Comparison of ENCODE assay signal across 8 mouse cellular contexts in the genomic region with DNA sequence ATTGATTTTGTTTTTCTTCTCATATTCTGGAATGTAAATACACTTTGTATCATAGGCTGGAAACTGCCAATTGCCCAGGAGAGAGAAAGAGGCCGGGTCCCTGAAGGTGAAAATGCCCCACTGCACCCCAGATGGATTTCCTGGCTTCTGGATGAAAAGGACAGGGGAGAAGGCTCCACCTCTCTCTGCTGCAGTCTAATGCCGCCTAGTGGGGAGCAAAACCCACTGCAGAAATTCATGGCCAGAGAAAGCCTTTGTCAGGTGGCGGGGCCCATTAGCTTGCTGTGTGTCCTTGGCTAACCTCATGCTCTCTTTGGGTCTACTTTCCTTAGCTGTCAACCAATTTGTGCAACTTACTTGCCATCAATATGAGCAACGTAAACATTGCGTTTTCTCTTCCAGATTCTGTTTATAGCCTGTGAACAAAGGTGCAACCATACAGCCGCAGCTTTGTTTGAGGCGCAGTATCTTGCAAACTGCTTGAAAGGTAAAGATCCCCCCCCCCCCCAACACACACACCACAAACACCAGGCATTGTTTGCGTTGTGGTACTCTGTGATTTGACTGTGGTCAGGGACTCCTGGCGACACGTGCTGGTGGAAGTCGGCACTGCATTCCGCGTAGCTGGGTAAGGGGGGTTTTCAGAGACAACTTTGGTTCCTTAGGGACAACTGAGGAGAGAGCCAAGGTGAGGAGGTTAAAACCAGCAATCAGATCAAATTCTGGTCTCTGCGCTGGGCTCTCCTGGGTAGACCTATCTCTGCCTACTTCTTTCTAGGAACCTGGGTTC. TPM values are rescaled to one million over a fixed set of nuclear protein-coding genes. Genes with fewer than 3 reads are reported as not detected.
A peak's percentile ranks its signal among the peaks of the same experiment; 100 is the strongest.
DNase-seq lines count a peak whose midpoint lies in the region; ATAC-seq and TF ChIP-seq lines count a peak whose summit lies in the region.

No protein-coding gene starts in this region.

- peak; percentile 89 for TF ChIP-seq CTCF in E14TG2a.4 (conservative IDR thresholded peaks at IDR 0.05; ENCODE audit: low read length)
- TF ChIP-seq CTCF in liver, postnatal 0 days (IDR thresholded peaks at IDR 0.05; ENCODE audit: low read depth), result peak; percentile 86

- no peaks in the 10 kb centered on the region for H3K27me3 ChIP-seq in kidney, embryonic 14.5 days (ENCODE audit: control insufficient read depth, insufficient read depth, low read length)
- peaks cover 12% of the 10 kb centered on the region; the same call in 1 of the 2 replicates for H3K27me3 ChIP-seq in E14TG2a.4 (ENCODE audit: insufficient read depth, low read length)
- H3K27me3 ChIP-seq in liver, postnatal 0 days (ENCODE audit: insufficient read depth, low read length), result no peaks in the 10 kb centered on the region
- H3K27me3 ChIP-seq in neural tube, embryonic 15.5 days (replicated peaks), result no peaks in the 10 kb centered on the region

- WGBS in kidney, embryonic 14.5 days, result 40% methylated on average over 14 of the region's 14 CpGs
- WGBS in liver, postnatal 0 days (ENCODE audit: insufficient replicate concordance), result 41% methylated on average over 14 of the region's 14 CpGs
- WGBS in neural tube, embryonic 15.5 days, result 39% methylated on average over 14 of the region's 14 CpGs

- H3K4me1 ChIP-seq in kidney, embryonic 14.5 days (ENCODE audit: control insufficient read depth, insufficient read depth, low read length), result 0 out of 2 replicates have a peak, but pooled peaks cover 3% of the 10 kb centered on the region
- H3K4me1 ChIP-seq in E14TG2a.4 (replicated peaks; ENCODE audit: low read depth, low read length), result peaks cover 41% of the 10 kb centered on the region
- peaks cover 21% of the 10 kb centered on the region for H3K4me1 ChIP-seq in liver, postnatal 0 days (ENCODE audit: insufficient read depth)
- H3K4me1 ChIP-seq in neural tube, embryonic 15.5 days, result peaks cover 9% of the 10 kb centered on the region; the same call in 1 of the 2 replicates

- no peak overlapping the region for H3K27ac ChIP-seq in kidney, embryonic 14.5 days (ENCODE audit: low read depth, low read length)
- no peak overlapping the region for H3K27ac ChIP-seq in liver, postnatal 0 days (ENCODE audit: low read depth)
- no peak overlapping the region for H3K27ac ChIP-seq in neural tube, embryonic 15.5 days (replicated peaks)

- no peak for ATAC-seq in kidney, embryonic 14.5 days (ENCODE audit: low FRiP score, low TSS enrichment)
- no peak for ATAC-seq in liver, postnatal 0 days
- no peak for ATAC-seq in neural tube, embryonic 15.5 days (ENCODE audit: low FRiP score)

- peak; percentile 58 for DNase-seq in kidney, adult 18-20 months
- DNase-seq in adipocyte (ENCODE audit: low spot score), result peak; percentile 51
- DNase-seq in liver, postnatal 0 days, result no peak
- no peak for DNase-seq in right cerebral cortex, adult 2 months (ENCODE audit: low spot score in 2 of 2)
- no peak for DNase-seq in right cerebral cortex, adult 18-20 months

- no peak overlapping the region for H3K4me2 ChIP-seq in kidney, embryonic 14.5 days (replicated peaks; ENCODE audit: low read depth, low read length)
- no peak overlapping the region for H3K4me2 ChIP-seq in liver, postnatal 0 days (ENCODE audit: low read depth, low read length)
- no peak overlapping the region for H3K4me2 ChIP-seq in neural tube, embryonic 15.5 days

- no peaks in the 10 kb centered on the region for H3K9me3 ChIP-seq in kidney, embryonic 14.5 days (ENCODE audit: control insufficient read depth, low read length)
- H3K9me3 ChIP-seq in E14TG2a.4 (ENCODE audit: low read length), result no peaks in the 10 kb centered on the region
- no peaks in the 10 kb centered on the region for H3K9me3 ChIP-seq in liver, postnatal 0 days (ENCODE audit: low read length)
- H3K9me3 ChIP-seq in neural tube, embryonic 15.5 days (replicated peaks), result no peaks in the 10 kb centered on the region

- TF ChIP-seq EP300 in liver, postnatal 0 days (IDR thresholded peaks at IDR 0.05; ENCODE audit: low read depth), result no peak

- H3K4me3 ChIP-seq in kidney, embryonic 14.5 days (ENCODE audit: low read length), result no peak overlapping the region
- no peak overlapping the region for H3K4me3 ChIP-seq in E14TG2a.4 (replicated peaks; ENCODE audit: low read length)
- H3K4me3 ChIP-seq in liver, postnatal 0 days (ENCODE audit: low read depth, low read length), result no peak overlapping the region
- H3K4me3 ChIP-seq in neural tube, embryonic 15.5 days (replicated peaks), result no peak overlapping the region

- no peak overlapping the region for H3K9ac ChIP-seq in kidney, embryonic 14.5 days (ENCODE audit: low read depth, low read length)
- no peak overlapping the region for H3K9ac ChIP-seq in liver, postnatal 0 days (replicated peaks)
- H3K9ac ChIP-seq in neural tube, embryonic 15.5 days (replicated peaks), result no peak overlapping the region

- H3K36me3 ChIP-seq in kidney, embryonic 14.5 days (ENCODE audit: control insufficient read depth, insufficient read depth, low read length), result no peaks in the 10 kb centered on the region
- no peaks in the 10 kb centered on the region for H3K36me3 ChIP-seq in E14TG2a.4 (ENCODE audit: insufficient read depth, low read length)
- no peaks in the 10 kb centered on the region for H3K36me3 ChIP-seq in liver, postnatal 0 days (replicated peaks; ENCODE audit: insufficient read depth, low read length)
- no peaks in the 10 kb centered on the region for H3K36me3 ChIP-seq in neural tube, embryonic 15.5 days

RNA-seq across cellular contexts. Expression of a gene that starts 13.4 kb away (rescaled TPM):
- polyA plus RNA-seq in kidney, embryonic 14.5 days (2014; fragmentation: Nextera tagmentation; extraction: Ambion mirVana), result 7.7 and 8.3 TPM in 2 replicates
- polyA plus RNA-seq in liver, postnatal 0 days (2015; fragmentation: Nextera tagmentation; extraction: Ambion mirVana), result 27.5 and 43.6 TPM in 2 replicates
- polyA plus RNA-seq in neural tube, embryonic 15.5 days (2015; fragmentation: Nextera tagmentation; extraction: Ambion mirVana), result 2.5 and 3.4 TPM in 2 replicates

RNA-seq across cellular contexts. Expression of a gene that starts 14.0 kb away (rescaled TPM):
- 5.6 and 6.1 TPM in 2 replicates for polyA plus RNA-seq in kidney, embryonic 14.5 days (2014; fragmentation: Nextera tagmentation; extraction: Ambion mirVana)
- 1.7 and 2.4 TPM in 2 replicates for polyA plus RNA-seq in liver, postnatal 0 days (2015; fragmentation: Nextera tagmentation; extraction: Ambion mirVana)
- 8.0 and 13.8 TPM in 2 replicates for polyA plus RNA-seq in neural tube, embryonic 15.5 days (2015; fragmentation: Nextera tagmentation; extraction: Ambion mirVana)

RNA-seq across cellular contexts. Expression of a gene that starts 14.3 kb away (rescaled TPM):
- polyA plus RNA-seq in kidney, embryonic 14.5 days (2014; fragmentation: Nextera tagmentation; extraction: Ambion mirVana), result 37.9 and 52.8 TPM in 2 replicates
- 9.8 and 10.1 TPM in 2 replicates for polyA plus RNA-seq in liver, postnatal 0 days (2015; fragmentation: Nextera tagmentation; extraction: Ambion mirVana)
- polyA plus RNA-seq in neural tube, embryonic 15.5 days (2015; fragmentation: Nextera tagmentation; extraction: Ambion mirVana), result 41.4 and 44.1 TPM in 2 replicates

RNA-seq across cellular contexts. Expression of a gene that starts 43.4 kb away (rescaled TPM):
- 212 and 283 TPM in 2 replicates for polyA plus RNA-seq in kidney, embryonic 14.5 days (2014; fragmentation: Nextera tagmentation; extraction: Ambion mirVana)
- polyA plus RNA-seq in liver, postnatal 0 days (2015; fragmentation: Nextera tagmentation; extraction: Ambion mirVana), result 122 TPM in 2 replicates
- 351 and 371 TPM in 2 replicates for polyA plus RNA-seq in neural tube, embryonic 15.5 days (2015; fragmentation: Nextera tagmentation; extraction: Ambion mirVana)

Comparison
In these comparisons a context has a peak if more than half of its experiments do, and no peak if none do; other contexts are left out.
1. DNase-seq: peak in kidney, adult 18-20 months (single experiment) and adipocyte (single experiment); none in liver, postnatal 0 days (single experiment), right cerebral cortex, adult 2 months (0 of 2) and right cerebral cortex, adult 18-20 months (single experiment).